Mouse (Mus musculus) retina, adult 2 months (tissue): ENCODE measurements around the gene Epb41l1.

Experiments used
- DNase-seq: peaks from one replicate; pipeline ENCODE4 v3.0.0-alpha.2; 2012; ENCODE audit warnings: low read depth, low spot score

The Epb41l1 gene

GRCm38 (mm10) chr2:156524078-156524477 is 103.4 kb downstream of the Epb41l1 start:
- no peak for DNase-seq

DNA sequence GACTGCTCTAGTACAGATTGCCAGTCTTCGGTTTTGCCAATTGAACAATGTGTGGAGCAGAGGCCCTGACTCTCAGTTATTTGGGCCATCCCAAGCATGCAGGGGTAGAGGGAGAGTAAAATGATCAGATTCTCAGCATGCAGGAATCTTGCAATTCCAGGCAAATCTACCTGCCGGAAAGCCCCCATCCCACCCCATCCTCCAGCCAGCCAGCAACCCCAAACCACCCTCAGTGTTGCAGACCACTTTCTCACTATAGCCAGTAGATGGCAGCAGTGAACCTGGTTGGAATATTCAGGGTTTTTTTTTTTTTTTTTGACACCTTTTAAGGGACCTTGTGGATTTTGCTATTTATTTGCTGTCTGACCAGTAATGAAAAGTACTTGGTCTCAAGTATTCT is 109.0 kb downstream of the Epb41l1 start:
- no peak for DNase-seq

DNA sequence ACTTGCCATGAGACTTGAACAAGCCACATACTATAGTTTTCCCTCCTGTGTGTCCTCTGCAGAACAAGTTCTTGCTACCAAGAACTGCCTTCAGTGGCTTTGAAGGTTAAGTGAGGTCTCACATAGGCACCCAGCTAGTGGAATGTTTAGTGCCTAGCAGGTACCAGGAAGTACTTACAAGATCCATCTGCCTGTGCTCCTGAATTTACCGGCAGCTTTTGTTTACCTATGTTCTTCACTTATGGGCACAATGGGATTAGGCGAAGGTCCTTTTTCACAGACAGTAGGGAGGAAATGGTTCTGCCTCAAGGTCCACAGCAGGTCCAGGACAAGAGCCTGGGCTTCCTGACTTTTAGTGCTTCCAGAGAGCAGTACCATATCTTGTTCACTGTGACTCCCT is 112.5 kb downstream of the Epb41l1 start:
- no peak for DNase-seq

GRCm38 (mm10) chr2:156538817-156539555 is 118.3 kb downstream of the Epb41l1 start:
- no peak for DNase-seq

- DNase-seq, result no peak
Observed at GRCm38 (mm10) chr2:156540991-156541390, 120.3 kb downstream of the Epb41l1 start.

GRCm38 (mm10) chr2:156542410-156542809 is 121.7 kb downstream of the Epb41l1 start:
- no peak for DNase-seq

GRCm38 (mm10) chr2:156543804-156544203 is 123.1 kb downstream of the Epb41l1 start:
- DNase-seq, result no peak

DNA sequence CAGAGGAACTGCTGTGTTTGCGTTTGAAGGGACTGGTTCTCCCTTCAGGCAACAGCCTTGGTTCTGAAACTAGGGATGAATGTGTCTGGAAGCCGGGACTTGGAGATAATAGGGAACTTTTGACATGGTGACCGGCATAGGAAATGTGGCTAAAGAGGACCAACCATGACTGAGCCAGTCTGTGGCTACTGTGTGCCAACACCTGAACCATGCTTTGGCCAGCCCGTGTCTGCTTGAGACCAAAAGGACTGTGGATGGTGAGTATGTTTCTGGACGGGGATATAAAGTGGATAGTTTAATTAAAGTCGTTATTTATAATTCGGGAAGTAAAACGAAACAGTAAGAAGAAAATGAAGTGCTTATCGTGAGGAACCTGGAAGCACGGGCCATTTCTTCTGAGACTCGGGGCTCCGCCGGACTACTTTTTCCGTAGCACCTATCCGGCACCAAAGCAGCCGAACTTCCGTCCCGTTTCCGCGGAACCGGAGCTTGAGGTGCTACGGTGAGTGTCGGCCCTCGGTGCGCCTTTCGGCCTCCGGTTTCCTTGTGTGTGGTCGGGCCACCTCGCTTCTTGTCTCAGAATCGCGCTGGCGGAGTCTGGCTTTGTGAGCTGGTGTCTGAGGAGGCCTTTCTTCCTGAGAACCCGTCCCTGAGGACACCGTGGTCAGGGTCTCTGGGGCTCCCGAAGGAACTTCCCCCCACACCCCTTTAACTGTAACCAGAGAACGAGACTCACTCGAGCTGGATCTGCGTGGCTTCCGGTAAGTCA is 126.6 kb downstream of the Epb41l1 start, which contains the start of gene Aar2:
TSS of gene Aar2 (plus strand) at position 462 of the 769 bp plus-strand sequence.
- DNase-seq, result peak; percentile 71

DNA sequence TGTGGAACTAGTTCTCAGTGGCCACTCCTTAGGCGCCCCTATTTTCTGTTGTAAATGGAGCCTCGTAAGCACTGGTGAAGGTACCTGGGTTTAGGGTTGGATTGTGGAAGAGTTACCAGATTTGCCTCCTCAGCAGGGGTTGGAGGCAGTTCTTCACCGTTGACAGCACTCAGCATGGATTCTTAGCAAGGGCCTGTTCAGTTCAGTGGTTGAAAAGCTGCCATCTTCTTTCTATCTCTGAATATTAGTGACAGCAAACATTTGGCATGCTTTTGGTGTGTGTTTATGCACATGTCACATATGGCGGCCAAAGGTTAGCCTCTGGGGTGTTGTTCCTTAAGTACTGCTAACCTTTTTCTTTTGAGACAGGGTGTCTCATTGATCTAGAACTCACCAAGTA is 131.7 kb downstream of the Epb41l1 start:
- no peak for DNase-seq

- DNase-seq, result no peak
Observed at GRCm38 (mm10) chr2:156561808-156562207, 141.1 kb downstream of the Epb41l1 start.

- DNase-seq, result no peak
Observed at GRCm38 (mm10) chr2:156563557-156563956, 142.8 kb downstream of the Epb41l1 start.

GRCm38 (mm10) chr2:156566512-156566911 is 145.8 kb downstream of the Epb41l1 start:
- no peak for DNase-seq

DNA sequence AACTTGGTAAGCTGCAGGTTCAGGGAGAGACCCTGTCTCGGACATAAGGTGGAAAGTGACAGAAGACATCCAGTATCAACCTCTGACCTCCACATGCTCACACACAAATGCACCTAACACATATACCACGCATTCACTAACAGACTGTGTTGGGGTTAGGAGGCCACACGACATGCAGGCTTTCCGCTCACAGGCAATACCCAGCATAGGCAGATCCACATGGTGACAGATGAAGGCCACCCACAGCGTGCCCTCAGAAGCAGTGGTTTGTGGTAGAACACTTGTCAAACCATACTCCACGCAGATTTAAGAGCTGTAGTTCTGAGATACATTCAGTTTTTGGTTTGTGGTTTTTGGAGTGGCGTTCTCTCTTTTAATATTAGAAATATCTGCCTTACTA is 147.9 kb downstream of the Epb41l1 start:
- no peak for DNase-seq

DNA sequence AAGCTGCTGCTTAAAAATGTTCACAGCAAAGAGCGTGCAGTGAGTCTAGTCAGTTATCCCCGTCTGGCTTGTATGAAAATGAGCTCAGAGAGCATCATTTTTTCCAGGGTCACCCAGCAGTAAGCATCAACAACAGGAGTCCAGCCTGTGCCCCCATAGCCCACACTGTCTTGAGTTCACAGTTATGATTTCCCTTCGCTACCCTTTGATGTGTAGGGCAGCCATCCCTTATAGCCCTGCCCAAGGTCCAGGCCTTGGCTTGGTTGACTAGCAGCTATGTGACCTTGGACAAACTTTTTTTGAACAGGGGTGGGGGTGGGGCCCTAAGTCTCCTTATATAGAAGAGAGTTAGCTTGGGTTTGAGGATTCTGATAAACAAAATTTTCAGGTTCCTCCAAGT is 148.6 kb downstream of the Epb41l1 start:
- no peak for DNase-seq

DNA sequence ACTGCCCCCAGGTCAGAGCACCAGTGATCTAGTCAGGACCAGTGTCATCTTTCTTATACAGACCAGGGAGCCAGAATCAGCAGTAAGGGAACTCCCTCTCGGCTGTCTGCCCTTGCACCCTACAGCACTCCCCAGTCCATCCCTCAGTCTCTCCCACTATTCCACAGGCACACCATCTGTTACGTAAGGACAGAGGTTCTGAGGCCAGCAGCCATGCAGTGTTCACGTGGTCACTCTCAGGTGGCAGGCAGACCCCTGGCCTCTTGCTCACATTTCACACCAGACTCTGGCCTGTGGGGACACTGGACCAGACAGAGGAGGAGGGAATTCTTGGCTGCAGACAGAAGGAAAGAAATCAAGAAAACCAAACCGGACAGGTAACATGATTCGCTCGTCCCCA is 150.8 kb downstream of the Epb41l1 start:
- no peak for DNase-seq

DNA sequence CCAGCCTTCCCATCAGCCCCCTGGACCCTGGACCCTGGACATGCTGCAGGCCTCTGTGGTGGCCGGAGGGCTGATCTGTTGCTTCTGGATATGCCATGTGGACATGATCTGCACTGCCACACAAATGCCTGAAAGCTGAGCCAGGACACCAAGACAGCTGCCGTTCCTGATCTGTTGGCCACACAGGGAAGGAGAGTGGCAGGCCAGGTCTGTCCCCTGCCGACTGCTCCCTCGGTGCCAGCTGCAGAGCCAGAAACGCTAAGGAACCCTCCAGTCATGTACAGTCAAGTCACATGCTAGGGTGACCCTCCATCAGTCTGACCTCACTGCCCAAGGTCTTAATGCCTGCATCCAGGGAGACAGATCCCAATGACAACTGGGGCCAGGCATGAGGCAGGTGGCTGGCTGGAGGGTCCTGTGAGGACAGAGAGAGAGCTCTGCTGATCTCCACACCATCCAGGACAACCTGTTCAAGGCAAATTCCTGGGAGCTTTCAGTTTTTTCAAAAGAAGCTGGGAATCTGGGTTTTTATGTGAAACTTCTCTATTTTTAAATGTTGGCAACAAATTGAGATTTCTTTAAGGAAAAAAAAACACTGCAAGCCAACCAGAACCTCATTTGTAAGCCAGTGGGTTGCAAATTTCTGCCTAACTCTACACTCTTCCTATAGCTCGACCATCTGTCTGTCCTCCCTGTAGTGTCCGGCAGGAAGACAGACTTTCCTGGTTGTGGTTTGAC is 156.3 kb downstream of the Epb41l1 start:
- DNase-seq, result no peak

- DNase-seq, result no peak
Observed at GRCm38 (mm10) chr2:156580507-156580906, 159.8 kb downstream of the Epb41l1 start.

GRCm38 (mm10) chr2:156581244-156581643 is 160.5 kb downstream of the Epb41l1 start:
- DNase-seq, result no peak

- DNase-seq, result no peak
Observed at GRCm38 (mm10) chr2:156582887-156583286, 162.2 kb downstream of the Epb41l1 start.

- DNase-seq, result no peak
Observed at GRCm38 (mm10) chr2:156584154-156584796, 163.6 kb downstream of the Epb41l1 start.

- DNase-seq, result no peak
Observed at GRCm38 (mm10) chr2:156584797-156585471, 164.2 kb downstream of the Epb41l1 start.
